Mouse (Mus musculus): ENCODE data around the gene Cers3. TPM values are rescaled to one million over a fixed set of nuclear protein-coding genes. Genes with fewer than 3 reads are reported as not detected.

The Cers3 gene
- polyA plus RNA-seq (2017; shearing (Covaris generic)) = under 1 TPM in 1 of 2 experiments, not detected in 1; 0.59 TPM

GRCm38 (mm10) chr7:66743377-66743781 is at the start of gene Cers3:
Gene Cers3, plus strand, starts transcription at chr7:66743504.

GRCm38 (mm10) chr7:66839463-66840007 is 96.2 kb downstream of the Cers3 start, which contains the start of gene Adamts17:
Gene Adamts17, plus strand, starts transcription at chr7:66839735.

Other genes with a start within 250 kb of the Cers3 start
- gene Asb7, start 53.9 kb upstream of the Cers3 start, polyA plus RNA-seq (2017; shearing (Covaris generic)) = 1 to 10 TPM; 5.3 to 6.3 TPM
- 10 to 100 TPM; 11.2 to 13.9 TPM for gene Lins1, start 53.6 kb upstream of the Cers3 start, polyA plus RNA-seq (2017; shearing (Covaris generic))
- 1 to 10 TPM in 1 of 2 experiments, under 1 TPM in 1; 0.99 to 1.8 TPM for gene Adamts17, start 96.2 kb downstream of the Cers3 start, polyA plus RNA-seq (2017; shearing (Covaris generic))

All from inflammation-experienced regulatory T-cells (primary cell).